Mouse (Mus musculus) forebrain, embryonic 13.5 days (tissue): ENCODE results near the gene Cd300ld4. TPM values are rescaled to one million over a fixed set of nuclear protein-coding genes. Genes with fewer than 3 reads are reported as not detected.
"Not testable (repeated sequence)": the region's sequence is repeated elsewhere in the genome, so short reads cannot be mapped to it uniquely, and the experiment has no call there.

Experiments used
- ATAC-seq: fragments of 200-750 bp; cut with Nextera tagmentation; 2 replicates; pipeline ENCODE4 v1.8.0; 2017
- H3K27ac ChIP-seq: fragments of 300-500 bp; sonication (generic); 2 replicates; pipeline ENCODE4 v1.5.1; 2015; ENCODE audit warnings: inconsistent platforms, mild to moderate bottlenecking, moderate library complexity
- H3K27me3 ChIP-seq: fragments of 300-500 bp; sonication (generic); 2 replicates; pipeline ENCODE4 v1.6.1; 2015; ENCODE audit warnings: mild to moderate bottlenecking, inconsistent platforms
- H3K36me3 ChIP-seq: fragments of 300-500 bp; sonication (generic); 2 replicates; pipeline ENCODE4 v1.6.1; 2015; ENCODE audit warnings: mild to moderate bottlenecking, inconsistent platforms; ENCODE audit not compliant: poor library complexity, severe bottlenecking
- H3K4me1 ChIP-seq: fragments of 300-500 bp; sonication (generic); 2 replicates; pipeline ENCODE4 v1.6.1; 2015; ENCODE audit warnings: inconsistent platforms
- H3K4me2 ChIP-seq: fragments of 300-500 bp; sonication (generic); 2 replicates; pipeline ENCODE4 v1.6.1; 2015; ENCODE audit warnings: inconsistent platforms, mild to moderate bottlenecking, moderate library complexity
- H3K4me3 ChIP-seq: fragments of 300-500 bp; sonication (generic); 2 replicates; pipeline ENCODE4 v1.5.1; 2015; ENCODE audit warnings: mild to moderate bottlenecking, inconsistent platforms
- H3K9ac ChIP-seq: fragments of 300-500 bp; sonication (generic); 2 replicates; pipeline ENCODE4 v1.6.1; 2015; ENCODE audit warnings: mild to moderate bottlenecking, inconsistent platforms
- H3K9me3 ChIP-seq: fragments of 300-500 bp; sonication (generic); replicated peaks from 2 replicates; pipeline ENCODE4 v1.6.1; 2016; ENCODE audit warnings: inconsistent platforms
- WGBS: fragments of 180-500 bp; shearing (Covaris S2); methylation state at CpG from one replicate; pipeline ENCODE4 v1.1.7; 2015; 5-methylcytosine and 5-hydroxymethylcytosine counted together
- polyA plus RNA-seq: library from polyadenylated mRNA; unstranded; fragments of >200 nt; fragmentation: Nextera tagmentation; extraction: Ambion mirVana; gene quantifications from 2 replicates; pipeline ENCODE4 v1.2.1, GENCODE M21; 2015

Cd300ld4 gene
- not detected in 2 replicates for polyA plus RNA-seq

DNA sequence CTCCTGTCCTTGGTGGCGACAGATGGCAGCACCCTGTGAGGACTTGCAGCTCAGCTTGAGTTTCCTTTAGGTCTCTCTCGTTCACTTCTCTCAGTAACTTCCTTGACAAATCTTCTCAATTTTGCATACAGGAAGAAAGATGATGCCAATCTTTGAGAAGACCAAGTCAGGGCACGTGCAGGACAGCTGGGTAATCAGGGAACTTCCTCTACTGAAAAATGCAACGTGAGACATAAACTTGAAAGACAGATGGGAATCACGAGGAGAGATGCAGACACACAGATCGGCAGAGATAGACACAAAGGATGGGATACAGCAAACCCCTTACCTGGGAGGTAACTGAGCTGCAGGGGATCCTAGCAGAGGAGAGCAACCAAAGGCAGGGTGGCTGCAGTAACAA is at the start of gene Cd300ld4:
Cd300ld4 (minus strand) TSS at position 101 of the 400 bp plus-strand sequence.
- no CpG with 5 or more reads among the region's 6 CpGs for WGBS
- not testable (repeated sequence) for H3K9me3 ChIP-seq, ATAC-seq, H3K27ac ChIP-seq, H3K36me3 ChIP-seq, H3K4me1 ChIP-seq, H3K4me2 ChIP-seq, H3K4me3 ChIP-seq, H3K27me3 ChIP-seq, H3K9ac ChIP-seq

DNA sequence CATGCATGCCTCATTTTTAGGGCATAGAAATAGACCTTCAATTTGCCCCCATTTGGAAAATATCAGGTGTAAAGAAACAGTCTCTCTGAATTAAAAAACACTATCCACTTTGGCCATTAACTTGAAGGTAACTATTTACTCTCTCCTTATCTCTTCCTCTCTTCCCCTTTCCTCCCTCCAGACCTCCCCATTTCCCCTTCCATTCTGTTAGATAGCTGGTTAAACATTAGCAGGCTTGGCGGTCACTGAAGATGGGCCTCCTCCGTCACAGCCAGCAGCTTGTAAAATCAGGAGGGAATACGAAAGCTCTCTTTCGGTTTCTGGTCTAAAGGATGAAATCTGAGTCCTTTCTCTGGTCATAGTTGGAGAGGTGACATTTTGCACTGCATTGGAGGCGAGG is 49.0 kb upstream of the Cd300ld4 start:
- Histone ChIP-seq H3K9ac (no peak overlapping the region), H3K4me1 (peaks cover 12% of the 10 kb centered on the region; the same call in 1 of the 2 replicates), H3K36me3 (no peaks in the 10 kb centered on the region), H3K27me3 (no peaks in the 10 kb centered on the region), H3K4me3 (no peak overlapping the region), H3K27ac (no peak overlapping the region), H3K4me2 (no peak overlapping the region), H3K9me3 (no peaks in the 10 kb centered on the region)
- 82% methylated on average over 5 of the region's 5 CpGs for WGBS
- no peak for ATAC-seq

DNA sequence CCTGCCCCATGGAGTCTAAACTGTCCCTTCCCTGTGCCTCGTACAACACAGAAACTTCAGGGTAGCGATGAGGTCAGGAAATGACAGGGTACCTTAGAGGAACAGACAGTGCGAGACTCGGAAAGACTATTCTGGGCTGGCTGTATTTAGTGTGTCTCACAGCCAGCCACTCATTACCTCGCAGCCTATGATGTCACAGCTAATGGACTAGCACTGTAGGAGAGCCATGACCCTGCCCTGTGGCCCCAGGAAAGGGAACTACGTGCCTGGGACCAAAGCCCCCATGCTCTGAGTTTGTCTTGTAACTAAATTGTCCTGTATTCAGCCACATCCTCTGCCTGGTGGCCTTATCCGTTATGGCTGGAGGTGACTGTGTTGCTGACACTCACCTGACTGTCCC is 48.6 kb upstream of the Cd300ld4 start:
- Histone ChIP-seq H3K9me3 (no peaks in the 10 kb centered on the region), H3K4me1 (peaks cover 14% of the 10 kb centered on the region; the same call in 1 of the 2 replicates), H3K27ac (no peak overlapping the region), H3K4me2 (no peak overlapping the region), H3K36me3 (no peaks in the 10 kb centered on the region), H3K4me3 (no peak overlapping the region), H3K9ac (no peak overlapping the region), H3K27me3 (0 out of 2 replicates have a peak, but pooled peaks cover under 1% of the 10 kb centered on the region)
- no peak for ATAC-seq
- 80% methylated on average over 7 of the region's 7 CpGs for WGBS

DNA sequence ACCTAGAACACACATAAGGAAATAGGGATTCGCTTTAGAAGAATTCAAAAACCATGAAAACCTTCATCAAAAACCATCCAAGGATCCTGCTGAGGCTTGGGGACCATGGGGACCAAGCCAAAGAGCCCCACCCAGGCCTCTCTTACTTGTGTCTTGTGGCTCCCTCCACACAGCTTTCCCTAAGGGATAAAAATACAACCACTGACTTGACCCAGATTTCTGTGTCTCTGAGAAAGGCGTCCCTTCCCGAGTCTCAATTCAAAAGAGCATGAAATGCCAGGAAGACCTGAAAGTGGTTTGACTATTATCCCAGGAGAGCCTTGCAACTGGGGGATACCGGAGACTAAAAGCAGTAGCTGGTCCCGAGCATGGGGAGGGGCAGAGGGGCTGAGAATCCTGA is 46.2 kb upstream of the Cd300ld4 start:
- peaks cover 14% of the 10 kb centered on the region; the same call in 1 of the 2 replicates for H3K4me1 ChIP-seq
- H3K9me3 ChIP-seq, result no peaks in the 10 kb centered on the region
- no peak for ATAC-seq
- H3K27me3 ChIP-seq, result 0 out of 2 replicates have a peak, but pooled peaks cover 4% of the 10 kb centered on the region
- no peak overlapping the region for H3K4me3 ChIP-seq
- 70% methylated on average over 5 of the region's 5 CpGs for WGBS
- H3K36me3 ChIP-seq, result no peaks in the 10 kb centered on the region
- no peak overlapping the region for H3K9ac ChIP-seq
- no peak overlapping the region for H3K4me2 ChIP-seq
- no peak overlapping the region for H3K27ac ChIP-seq

DNA sequence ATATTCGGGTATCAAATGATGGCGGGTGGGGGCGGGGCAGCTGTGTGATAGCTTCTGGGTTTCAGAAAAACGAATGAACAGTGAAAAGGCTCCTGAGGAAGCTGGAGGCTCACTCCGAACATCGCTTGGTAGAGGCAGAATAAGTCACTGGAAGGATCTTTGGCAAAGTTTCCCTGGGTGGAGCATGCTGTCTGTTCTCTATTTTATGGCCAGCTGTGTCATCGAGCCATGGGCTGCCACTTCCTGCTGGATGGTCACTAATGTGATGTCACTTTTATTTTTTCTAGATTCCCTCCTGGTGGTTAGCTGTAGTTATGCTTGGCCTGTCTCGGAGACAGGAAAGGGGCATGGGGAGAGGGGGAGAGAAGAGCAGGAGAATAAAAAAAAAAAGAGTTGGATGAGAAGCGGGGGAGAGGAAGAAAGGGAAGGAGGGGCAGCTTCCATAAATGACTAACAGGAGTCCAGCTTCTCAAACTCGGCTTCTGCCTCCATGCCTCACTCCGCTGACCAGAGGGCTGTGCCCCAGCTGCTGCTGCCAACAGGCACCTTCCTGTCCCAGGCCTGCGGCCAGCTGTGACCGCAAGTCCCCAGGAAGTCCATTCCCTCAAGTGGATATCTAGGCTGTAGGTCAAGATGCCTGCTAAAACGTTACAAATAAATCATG is 45.0 kb upstream of the Cd300ld4 start:
- H3K4me2 ChIP-seq, result peak overlapping the region; percentile 19
- 0 out of 2 replicates have a peak, but pooled peaks cover 4% of the 10 kb centered on the region for H3K27me3 ChIP-seq
- WGBS, result 21% methylated on average over 14 of the region's 14 CpGs

DNA sequence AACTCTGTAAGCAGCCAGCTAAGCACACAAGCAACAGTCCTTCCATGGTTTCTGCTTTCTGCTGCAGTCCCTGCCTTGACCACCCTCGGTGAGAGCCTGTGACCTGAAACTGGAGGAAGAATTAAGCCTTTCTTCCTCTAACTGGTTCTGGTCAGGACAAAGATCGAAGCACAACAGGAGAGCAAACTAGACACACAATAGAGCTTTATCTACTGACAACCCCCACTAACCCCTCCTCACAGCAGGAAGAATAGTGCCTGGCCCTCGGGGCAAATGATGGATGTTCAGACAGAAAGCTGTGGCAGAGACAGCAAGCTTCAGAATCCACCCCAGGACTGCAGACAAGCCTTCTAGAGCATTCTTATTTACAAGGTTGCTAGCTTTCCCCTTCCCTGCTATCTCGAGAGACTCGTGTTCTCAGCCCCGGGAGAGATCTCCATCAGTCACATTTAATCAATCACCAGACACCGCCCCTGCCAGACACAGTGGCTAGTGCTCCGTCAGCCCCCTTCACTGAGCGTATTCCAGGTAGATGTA is 44.3 kb upstream of the Cd300ld4 start:
- H3K27me3 ChIP-seq, result 0 out of 2 replicates have a peak, but pooled peaks cover 4% of the 10 kb centered on the region
- no peak overlapping the region for H3K9ac ChIP-seq
- no peak overlapping the region for H3K4me3 ChIP-seq
- H3K36me3 ChIP-seq, result no peaks in the 10 kb centered on the region
- H3K9me3 ChIP-seq, result no peaks in the 10 kb centered on the region
- ATAC-seq, result no peak
- WGBS, result 12% methylated on average over 9 of the region's 9 CpGs
- H3K4me1 ChIP-seq, result peaks cover 14% of the 10 kb centered on the region; the same call in 1 of the 2 replicates
- H3K27ac ChIP-seq, result no peak overlapping the region
- H3K4me2 ChIP-seq, result peak overlapping the region; percentile 19

More for the DNA sequence above, 45.0 kb upstream of the Cd300ld4 start:
- Histone ChIP-seq H3K9me3 (no peaks in the 10 kb centered on the region), H3K9ac (no peak overlapping the region), H3K36me3 (no peaks in the 10 kb centered on the region), H3K4me1 (peaks cover 14% of the 10 kb centered on the region; the same call in 1 of the 2 replicates), H3K4me3 (no peak overlapping the region), H3K27ac (no peak overlapping the region)
- ATAC-seq, result no peak

DNA sequence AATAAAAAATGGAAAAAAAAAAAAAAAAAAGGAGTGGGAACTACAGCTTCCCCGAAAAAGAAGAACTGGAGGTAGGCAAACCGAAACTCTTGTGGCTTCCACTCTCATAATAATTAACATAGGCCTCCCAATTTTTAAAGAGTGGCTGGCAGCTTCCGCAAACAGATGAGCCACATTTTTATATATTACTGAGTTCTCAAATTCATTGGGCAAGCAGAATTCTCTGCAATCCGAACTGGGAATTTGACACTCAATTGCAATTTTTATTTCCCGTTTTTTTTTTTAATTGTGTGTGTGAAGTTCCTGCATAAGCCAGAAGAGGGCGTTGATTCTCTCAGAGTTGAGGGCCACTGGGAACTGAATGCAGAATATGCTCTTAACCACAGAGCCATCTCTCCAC is 40.0 kb upstream of the Cd300ld4 start:
- H3K27me3 ChIP-seq, result 0 out of 2 replicates have a peak, but pooled peaks cover 4% of the 10 kb centered on the region
- no peaks in the 10 kb centered on the region for H3K9me3 ChIP-seq
- ATAC-seq, result no peak
- H3K27ac ChIP-seq, result no peak overlapping the region
- H3K4me3 ChIP-seq, result no peak overlapping the region
- 70% methylated on average over 6 of the region's 6 CpGs for WGBS
- H3K36me3 ChIP-seq, result no peaks in the 10 kb centered on the region
- H3K4me1 ChIP-seq, result peaks cover 10% of the 10 kb centered on the region; the same call in 1 of the 2 replicates
- no peak overlapping the region for H3K9ac ChIP-seq
- no peak overlapping the region for H3K4me2 ChIP-seq

DNA sequence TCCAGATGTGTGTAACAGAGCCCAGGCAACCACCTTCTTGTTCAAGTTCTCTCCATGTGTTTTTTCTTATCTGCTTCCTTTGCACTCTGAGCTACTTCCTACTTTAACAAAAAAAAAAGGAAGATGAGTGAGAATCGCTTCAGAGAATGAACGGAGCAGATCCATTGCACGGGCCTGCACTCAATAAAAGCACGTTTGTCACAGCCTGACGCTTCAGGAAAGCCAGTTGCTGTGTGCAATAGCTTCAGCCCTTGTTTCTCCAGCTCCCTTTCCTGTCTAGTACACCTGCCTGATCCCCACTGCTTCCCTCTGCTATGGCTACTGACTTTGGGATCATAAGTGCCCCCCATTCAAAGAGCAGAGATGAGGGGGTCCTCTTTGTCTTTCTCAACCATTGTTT is 35.3 kb upstream of the Cd300ld4 start, which contains the start of gene Cd300e:
Cd300e (minus strand) TSS at position 101 of the 400 bp plus-strand sequence.
- H3K36me3 ChIP-seq, result no peaks in the 10 kb centered on the region
- no peak within 1 kb of the TSS for H3K9ac ChIP-seq
- no peak within 1 kb of the TSS for H3K27ac ChIP-seq
- H3K9me3 ChIP-seq, result no peaks in the 10 kb centered on the region
- no peaks in the 10 kb centered on the region for H3K4me1 ChIP-seq
- no peak within 1 kb of the TSS for H3K4me3 ChIP-seq
- H3K27me3 ChIP-seq, result no peaks in the 10 kb centered on the region
- 27% methylated on average over 5 of the region's 5 CpGs for WGBS
- ATAC-seq, result no peak
- no peak within 1 kb of the TSS for H3K4me2 ChIP-seq

DNA sequence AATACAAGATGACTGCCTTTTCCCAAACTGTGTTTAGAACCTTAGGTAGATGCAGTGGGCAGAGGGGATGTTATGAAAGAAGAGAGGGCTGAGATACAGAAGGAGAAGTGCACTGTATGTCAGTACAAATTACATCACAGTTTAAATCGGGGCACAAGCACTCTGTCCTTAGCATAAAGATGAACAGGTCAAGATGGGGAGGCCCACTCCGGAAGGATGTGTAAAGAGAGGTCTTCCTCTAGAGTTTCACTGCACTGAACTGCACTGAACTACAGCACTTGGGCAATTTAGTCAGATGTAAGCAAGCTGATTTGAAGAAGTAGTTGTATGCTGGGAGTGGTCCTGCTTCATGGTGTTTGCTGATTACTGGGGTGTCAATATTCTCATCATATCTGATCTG is 33.0 kb upstream of the Cd300ld4 start:
- ATAC-seq, result no peak
- no peak overlapping the region for H3K4me2 ChIP-seq
- H3K9ac ChIP-seq, result no peak overlapping the region
- no peak overlapping the region for H3K27ac ChIP-seq
- no peaks in the 10 kb centered on the region for H3K9me3 ChIP-seq
- no peaks in the 10 kb centered on the region for H3K36me3 ChIP-seq
- no peak overlapping the region for H3K4me3 ChIP-seq
- H3K4me1 ChIP-seq, result no peaks in the 10 kb centered on the region
- 91% methylated on average over 2 of the region's 2 CpGs for WGBS
- H3K27me3 ChIP-seq, result no peaks in the 10 kb centered on the region

DNA sequence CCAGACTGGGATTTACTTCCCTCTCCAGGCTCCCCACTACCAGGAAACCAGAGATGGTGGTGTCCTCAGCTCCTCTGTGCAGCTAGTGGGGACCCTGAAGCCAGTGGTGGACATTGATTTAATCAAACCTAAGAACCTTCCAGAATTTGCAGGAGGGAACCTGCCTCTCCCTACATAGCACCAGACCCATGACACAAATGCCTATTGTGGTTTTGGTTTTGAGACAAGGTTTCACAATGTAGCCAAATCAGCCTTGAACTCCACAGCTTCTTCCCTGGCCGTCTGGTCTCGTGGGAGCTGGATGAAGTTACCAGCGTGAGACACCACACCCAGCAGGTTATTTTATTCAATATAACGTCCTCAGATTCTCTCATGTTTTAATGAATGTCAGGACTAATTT is 31.9 kb upstream of the Cd300ld4 start:
- 78% methylated on average over 4 of the region's 4 CpGs for WGBS
- no peaks in the 10 kb centered on the region for H3K4me1 ChIP-seq
- no peaks in the 10 kb centered on the region for H3K9me3 ChIP-seq
- no peak overlapping the region for H3K4me2 ChIP-seq
- no peaks in the 10 kb centered on the region for H3K27me3 ChIP-seq
- ATAC-seq, result no peak
- H3K36me3 ChIP-seq, result no peaks in the 10 kb centered on the region
- no peak overlapping the region for H3K4me3 ChIP-seq
- no peak overlapping the region for H3K9ac ChIP-seq
- H3K27ac ChIP-seq, result no peak overlapping the region

DNA sequence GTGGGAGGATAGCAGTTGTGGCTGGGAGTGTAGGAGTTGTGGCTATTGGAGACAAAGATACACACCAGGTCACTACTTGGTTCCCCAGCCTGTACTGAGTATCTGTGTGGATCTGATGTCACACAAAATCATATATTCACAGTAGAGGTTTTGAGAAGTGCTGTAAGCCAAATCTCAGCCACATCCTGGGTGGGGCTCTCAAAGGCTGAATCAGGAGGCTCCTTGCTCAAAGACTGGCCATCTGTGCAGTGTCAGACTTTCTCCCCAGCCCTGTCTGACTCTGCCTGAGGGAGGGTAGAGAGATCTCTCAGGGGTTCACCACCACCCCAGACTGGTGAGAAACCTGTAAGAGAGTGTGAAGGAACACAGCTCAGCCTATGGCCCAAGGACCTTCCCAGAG is 27.7 kb upstream of the Cd300ld4 start:
- no peaks in the 10 kb centered on the region for H3K36me3 ChIP-seq
- no peaks in the 10 kb centered on the region for H3K9me3 ChIP-seq
- H3K27ac ChIP-seq, result no peak overlapping the region
- ATAC-seq, result no peak
- no peaks in the 10 kb centered on the region; the same call in 1 of the 2 replicates for H3K27me3 ChIP-seq
- H3K4me3 ChIP-seq, result no peak overlapping the region
- no peak overlapping the region for H3K4me2 ChIP-seq
- no peaks in the 10 kb centered on the region for H3K4me1 ChIP-seq
- H3K9ac ChIP-seq, result no peak overlapping the region

DNA sequence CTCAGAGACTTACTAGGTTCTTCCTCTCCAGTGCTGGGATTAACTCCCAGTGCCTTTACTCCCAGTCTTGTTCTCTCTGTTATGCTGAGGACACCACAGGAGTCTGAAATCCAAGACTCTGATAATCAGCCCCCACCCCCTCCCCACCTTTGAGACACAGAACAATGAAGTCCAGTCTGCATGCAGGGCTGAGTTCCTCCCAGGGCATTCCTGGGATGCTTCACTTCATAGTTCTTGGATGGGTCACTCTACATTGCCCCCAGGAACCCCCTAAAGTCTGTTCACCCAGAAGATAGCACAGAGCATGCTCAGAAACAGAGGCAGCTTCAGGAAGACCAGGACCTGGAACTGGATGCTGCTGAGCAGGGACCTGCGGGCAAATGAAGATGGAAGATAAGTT is 26.2 kb upstream of the Cd300ld4 start:
- Histone ChIP-seq H3K27me3 (no peaks in the 10 kb centered on the region; the same call in 1 of the 2 replicates), H3K36me3 (no peaks in the 10 kb centered on the region), H3K4me3 (no peak overlapping the region), H3K9ac (no peak overlapping the region), H3K4me2 (no peak overlapping the region), H3K4me1 (no peaks in the 10 kb centered on the region), H3K27ac (no peak overlapping the region), H3K9me3 (no peaks in the 10 kb centered on the region)
- ATAC-seq, result no peak
- WGBS, result 100% methylated on average over 1 of the region's 1 CpGs
